Comparison of ENCODE assay signal across 8 mouse cellular contexts in the genomic region with DNA sequence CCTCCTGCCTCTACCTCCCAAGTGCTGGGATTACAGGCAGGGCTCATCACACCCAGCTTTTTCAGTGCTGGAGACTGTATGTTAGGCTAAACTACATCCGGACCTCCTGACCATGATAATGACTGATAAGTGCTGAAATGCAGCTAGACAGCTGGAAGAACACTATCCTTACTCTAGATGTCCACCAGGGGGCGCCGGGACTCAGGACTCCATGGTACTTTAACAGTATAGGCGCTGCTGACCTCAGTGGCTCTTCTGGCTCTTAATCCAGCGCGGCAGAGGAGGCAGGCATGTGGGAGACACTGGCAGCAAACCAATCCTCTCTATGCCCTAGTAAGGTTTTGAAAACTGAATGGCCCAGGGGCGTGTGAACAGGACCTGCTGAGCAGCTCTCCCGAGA. TPM values are rescaled to one million over a fixed set of nuclear protein-coding genes. Genes with fewer than 3 reads are reported as not detected.
DNase-seq lines count a peak whose midpoint lies in the region; ATAC-seq lines count a peak whose summit lies in the region.

No protein-coding gene starts in this region.

- peaks cover 3% of the 10 kb centered on the region; the same call in 1 of the 2 replicates for H3K4me1 ChIP-seq in heart, embryonic 11.5 days (ENCODE audit: control insufficient read depth, insufficient read depth, low read length)
- peaks cover 8% of the 10 kb centered on the region; the same call in 1 of the 2 replicates for H3K4me1 ChIP-seq in limb, embryonic 10.5 days
- H3K4me1 ChIP-seq in midbrain, embryonic 12.5 days = no peaks in the 10 kb centered on the region; the same call in 1 of the 2 replicates

- H3K4me2 ChIP-seq in heart, embryonic 11.5 days = no peak overlapping the region
- 0 out of 2 replicates have a peak overlapping the region, but pooled peaks have one; percentile 9 for H3K4me2 ChIP-seq in midbrain, embryonic 12.5 days (replicated peaks)

- no peaks in the 10 kb centered on the region for H3K27me3 ChIP-seq in heart, embryonic 11.5 days (ENCODE audit: control insufficient read depth, insufficient read depth, low read length)
- no peaks in the 10 kb centered on the region for H3K27me3 ChIP-seq in limb, embryonic 10.5 days (ENCODE audit: low read depth, poor library complexity, severe bottlenecking)
- H3K27me3 ChIP-seq in midbrain, embryonic 12.5 days = peaks cover 5% of the 10 kb centered on the region; the same call in 1 of the 2 replicates

- H3K4me3 ChIP-seq in heart, embryonic 11.5 days (ENCODE audit: low read depth, low read length) = no peak overlapping the region
- H3K4me3 ChIP-seq in limb, embryonic 10.5 days = no peak overlapping the region
- no peak overlapping the region for H3K4me3 ChIP-seq in midbrain, embryonic 12.5 days

- no peak overlapping the region for H3K27ac ChIP-seq in heart, embryonic 11.5 days (ENCODE audit: low read depth, low read length)
- no peak overlapping the region for H3K27ac ChIP-seq in limb, embryonic 10.5 days
- H3K27ac ChIP-seq in midbrain, embryonic 12.5 days (replicated peaks) = no peak overlapping the region

- H3K36me3 ChIP-seq in heart, embryonic 11.5 days (ENCODE audit: control insufficient read depth, insufficient read depth, low read length) = no peaks in the 10 kb centered on the region
- H3K36me3 ChIP-seq in limb, embryonic 10.5 days = no peaks in the 10 kb centered on the region
- H3K36me3 ChIP-seq in midbrain, embryonic 12.5 days = no peaks in the 10 kb centered on the region

- 8% methylated on average over 8 of the region's 8 CpGs for WGBS in heart, embryonic 11.5 days (ENCODE audit: insufficient replicate concordance)
- WGBS in limb, embryonic 10.5 days = 15% methylated on average over 8 of the region's 8 CpGs
- WGBS in midbrain, embryonic 12.5 days = 12% methylated on average over 8 of the region's 8 CpGs

- no peaks in the 10 kb centered on the region for H3K9me3 ChIP-seq in heart, embryonic 11.5 days (replicated peaks; ENCODE audit: control insufficient read depth, low read length)
- H3K9me3 ChIP-seq in limb, embryonic 10.5 days (replicated peaks) = no peaks in the 10 kb centered on the region
- H3K9me3 ChIP-seq in midbrain, embryonic 12.5 days = no peaks in the 10 kb centered on the region

- DNase-seq in heart, adult 11 months = peak; percentile 96
- peak; percentile 90 for DNase-seq in embryo, embryonic 11 days
- peak; percentile 73 to 85 for DNase-seq in gastrocnemius, postnatal 4 days (ENCODE audit: low spot score in 2 of 2)
- peak; percentile 64 for DNase-seq in kidney, adult 11 months
- DNase-seq in limb, embryonic 10.5 days (ENCODE audit: low spot score) = peak; percentile 91
- peak; percentile 90 for DNase-seq in right cerebral cortex, postnatal 4 days

- no peak overlapping the region for H3K9ac ChIP-seq in heart, embryonic 11.5 days (ENCODE audit: low read depth, low read length)
- H3K9ac ChIP-seq in midbrain, embryonic 12.5 days (replicated peaks) = no peak overlapping the region

- ATAC-seq in heart, embryonic 11.5 days (replicated peaks; ENCODE audit: insufficient number of reproducible peaks, low FRiP score, low TSS enrichment) = no peak
- ATAC-seq in midbrain, embryonic 12.5 days (ENCODE audit: low FRiP score, low read depth) = peak; percentile 69; the same call in 1 of the 2 replicates

RNA-seq across cellular contexts. Expression of a gene that starts 5.2 kb away (rescaled TPM):
- 6.9 and 7.8 TPM in 2 replicates for polyA plus RNA-seq in heart, embryonic 11.5 days (2014; fragmentation: Nextera tagmentation; extraction: Ambion mirVana)
- total RNA-seq in gastrocnemius, postnatal 4 days (2021) = 10 to 100 TPM; 79.9 to 82.7 TPM
- polyA plus RNA-seq in limb, embryonic 10.5 days (2016; fragmentation: Nextera tagmentation; extraction: Ambion mirVana) = 11.2 and 12.0 TPM in 2 replicates
- 9.5 and 11.9 TPM in 2 replicates for polyA plus RNA-seq in midbrain, embryonic 12.5 days (2016; fragmentation: Nextera tagmentation; extraction: Ambion mirVana)

RNA-seq across cellular contexts. Expression of a gene that starts 29.8 kb away (rescaled TPM):
- 66.7 and 69.2 TPM in 2 replicates for polyA plus RNA-seq in heart, embryonic 11.5 days (2014; fragmentation: Nextera tagmentation; extraction: Ambion mirVana)
- total RNA-seq in gastrocnemius, postnatal 4 days (2021) = 100 to 1,000 TPM in 1 of 2 experiments, 10 to 100 TPM in 1; 83.5 to 124 TPM
- polyA plus RNA-seq in limb, embryonic 10.5 days (2016; fragmentation: Nextera tagmentation; extraction: Ambion mirVana) = 55.9 and 56.9 TPM in 2 replicates
- 61.0 and 64.1 TPM in 2 replicates for polyA plus RNA-seq in midbrain, embryonic 12.5 days (2016; fragmentation: Nextera tagmentation; extraction: Ambion mirVana)
